Comparison of ENCODE assay signal across 14 mouse cellular contexts in the genomic region with DNA sequence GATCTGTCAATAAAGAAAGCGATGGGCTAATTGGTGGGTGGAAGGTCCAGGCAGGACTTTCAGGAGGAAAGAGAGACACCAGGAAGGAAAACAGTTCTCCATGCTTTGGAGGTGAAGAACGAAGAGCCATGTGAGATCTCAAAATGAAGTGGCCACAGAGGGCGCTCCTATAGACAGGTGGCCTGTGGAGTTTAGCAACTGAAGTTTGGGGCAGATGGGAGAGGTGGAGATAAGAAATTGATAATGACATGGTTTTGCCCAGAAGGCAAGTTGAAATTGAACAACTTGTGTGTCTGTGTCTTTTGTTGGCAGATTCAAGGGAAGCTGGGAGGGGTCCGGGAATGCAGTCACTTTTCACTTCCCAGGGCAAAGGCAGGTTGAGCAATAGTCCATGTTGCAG.
"Had no signal": no experiment of that assay in that cellular context is flagged by ENCODE, and none has a peak within 500 bp of the region (broad histone marks: within the 10 kb centered on the region; RNA-seq: fewer than 3 reads in every experiment).

No protein-coding gene starts in this region.

- H3K9me3 ChIP-seq: limb, embryonic 15.5 days; midbrain, embryonic 13.5 days; neural tube, embryonic 15.5 days; stomach, embryonic 15.5 days had no signal

- H3K4me1 ChIP-seq: limb, embryonic 15.5 days; midbrain, embryonic 13.5 days; neural tube, embryonic 15.5 days; stomach, embryonic 15.5 days had no signal

- H3K27ac ChIP-seq: limb, embryonic 15.5 days; macrophage; midbrain, embryonic 13.5 days; neural tube, embryonic 15.5 days; stomach, embryonic 15.5 days had no signal

- H3K36me3 ChIP-seq: limb, embryonic 15.5 days; midbrain, embryonic 13.5 days; neural tube, embryonic 15.5 days; stomach, embryonic 15.5 days had no signal

- DNase-seq: kidney, adult 2 months; kidney, postnatal 25 days; layer of hippocampus, postnatal 36 days; lung, embryonic 14.5 days; lung, postnatal 14 days; retina, postnatal 1 day; thymus, postnatal 36 days had no signal

- H3K27me3 ChIP-seq: limb, embryonic 15.5 days; midbrain, embryonic 13.5 days; neural tube, embryonic 15.5 days; stomach, embryonic 15.5 days had no signal

- ATAC-seq: intestine, embryonic 16.5 days; midbrain, embryonic 13.5 days had no signal

- H3K9ac ChIP-seq: limb, embryonic 15.5 days; lung, embryonic 14.5 days; midbrain, embryonic 13.5 days; neural tube, embryonic 15.5 days; stomach, embryonic 15.5 days had no signal

- H3K4me2 ChIP-seq: limb, embryonic 15.5 days; lung, embryonic 14.5 days; midbrain, embryonic 13.5 days; neural tube, embryonic 15.5 days; stomach, embryonic 15.5 days had no signal

- H3K4me3 ChIP-seq: limb, embryonic 15.5 days; midbrain, embryonic 13.5 days; myocyte; neural tube, embryonic 15.5 days; stomach, embryonic 15.5 days had no signal
